Mouse (Mus musculus): ENCODE measurements around the gene Spon1. TPM values are rescaled to one million over a fixed set of nuclear protein-coding genes. Genes with fewer than 3 reads are reported as not detected.
A peak's percentile ranks its signal among the peaks of the same experiment; 100 is the strongest.

Gene Spon1
- polyA plus RNA-seq, 1 experiment from 2014 or later: 35.1 TPM

GRCm38 (mm10) chr7:113772135-113772534 is 6.3 kb downstream of the Spon1 start:
- H3K36me3 ChIP-seq (ENCODE audit: insufficient read depth, low read length): no peaks in the 10 kb centered on the region
- H3K4me3 ChIP-seq (ENCODE audit: low read depth, low read length): no peak overlapping the region
- DNase-seq (ENCODE audit: low spot score) (no peak), ATAC-seq (no peak)
- no peaks in the 10 kb centered on the region for H3K4me1 ChIP-seq (ENCODE audit: insufficient read depth, low read depth, low read length)
- no peak overlapping the region for H3K4me2 ChIP-seq (replicated peaks; ENCODE audit: low read depth, low read length)
- H3K9me3 ChIP-seq (ENCODE audit: low read length): no peaks in the 10 kb centered on the region
- peaks cover under 1% of the 10 kb centered on the region; the same call in 1 of the 2 replicates for H3K27me3 ChIP-seq (replicated peaks; ENCODE audit: insufficient read depth, low read length)
- H3K27ac ChIP-seq (ENCODE audit: low read length): no peak overlapping the region
- no peak overlapping the region for H3K9ac ChIP-seq (replicated peaks; ENCODE audit: low read depth)
- WGBS: 78% methylated on average over 2 of the region's 2 CpGs
- no peak for TF ChIP-seq EP300 (IDR thresholded peaks at IDR 0.05)
- TF ChIP-seq CTCF (IDR thresholded peaks at IDR 0.05): peak; percentile 25; the same call in 1 of the 2 replicates

GRCm38 (mm10) chr7:113773436-113773835 is 7.6 kb downstream of the Spon1 start:
- H3K4me3 ChIP-seq (ENCODE audit: low read depth, low read length): no peak overlapping the region
- DNase-seq (ENCODE audit: low spot score) (no peak), ATAC-seq (no peak)
- TF ChIP-seq EP300 (IDR thresholded peaks at IDR 0.05) (no peak), CTCF (IDR thresholded peaks at IDR 0.05) (no peak)
- H3K27ac ChIP-seq (ENCODE audit: low read length): no peak overlapping the region
- H3K9me3 ChIP-seq (ENCODE audit: low read length): no peaks in the 10 kb centered on the region
- 41% methylated on average over 8 of the region's 8 CpGs for WGBS
- no peaks in the 10 kb centered on the region for H3K27me3 ChIP-seq (replicated peaks; ENCODE audit: insufficient read depth, low read length)
- no peak overlapping the region for H3K4me2 ChIP-seq (replicated peaks; ENCODE audit: low read depth, low read length)
- no peak overlapping the region for H3K9ac ChIP-seq (replicated peaks; ENCODE audit: low read depth)
- H3K36me3 ChIP-seq (ENCODE audit: insufficient read depth, low read length): no peaks in the 10 kb centered on the region
- H3K4me1 ChIP-seq (ENCODE audit: insufficient read depth, low read depth, low read length): no peaks in the 10 kb centered on the region

GRCm38 (mm10) chr7:113774039-113774438 is 8.2 kb downstream of the Spon1 start:
- H3K9ac ChIP-seq (replicated peaks; ENCODE audit: low read depth): no peak overlapping the region
- ATAC-seq (peak; percentile 50; the same call in 1 of the 2 replicates), DNase-seq (ENCODE audit: low spot score) (peak; percentile 64)
- no peak overlapping the region for H3K4me3 ChIP-seq (ENCODE audit: low read depth, low read length)
- H3K9me3 ChIP-seq (ENCODE audit: low read length): no peaks in the 10 kb centered on the region
- no peak overlapping the region for H3K27ac ChIP-seq (ENCODE audit: low read length)
- WGBS: 17% methylated on average over 7 of the region's 7 CpGs
- H3K36me3 ChIP-seq (ENCODE audit: insufficient read depth, low read length): no peaks in the 10 kb centered on the region
- H3K27me3 ChIP-seq (replicated peaks; ENCODE audit: insufficient read depth, low read length): no peaks in the 10 kb centered on the region
- no peaks in the 10 kb centered on the region for H3K4me1 ChIP-seq (ENCODE audit: insufficient read depth, low read depth, low read length)
- TF ChIP-seq EP300 (IDR thresholded peaks at IDR 0.05) (no peak), CTCF (IDR thresholded peaks at IDR 0.05) (peak; percentile 80)
- H3K4me2 ChIP-seq (replicated peaks; ENCODE audit: low read depth, low read length): no peak overlapping the region

- no peak overlapping the region for H3K4me2 ChIP-seq (replicated peaks; ENCODE audit: low read depth, low read length)
- WGBS: 31% methylated on average over 3 of the region's 3 CpGs
- H3K27me3 ChIP-seq (replicated peaks; ENCODE audit: insufficient read depth, low read length): no peaks in the 10 kb centered on the region
- no peak overlapping the region for H3K9ac ChIP-seq (replicated peaks; ENCODE audit: low read depth)
- no peaks in the 10 kb centered on the region for H3K9me3 ChIP-seq (ENCODE audit: low read length)
- no peaks in the 10 kb centered on the region for H3K4me1 ChIP-seq (ENCODE audit: insufficient read depth, low read depth, low read length)
- H3K36me3 ChIP-seq (ENCODE audit: insufficient read depth, low read length): no peaks in the 10 kb centered on the region
- DNase-seq (ENCODE audit: low spot score) (peak; percentile 14), ATAC-seq (no peak; the same call in 1 of the 2 replicates)
- H3K27ac ChIP-seq (ENCODE audit: low read length): no peak overlapping the region
- H3K4me3 ChIP-seq (ENCODE audit: low read depth, low read length): no peak overlapping the region
- no peak for TF ChIP-seq CTCF (IDR thresholded peaks at IDR 0.05)
- TF ChIP-seq EP300 (IDR thresholded peaks at IDR 0.05): no peak
Measured at GRCm38 (mm10) chr7:113774906-113775305, 9.1 kb downstream of the Spon1 start.

GRCm38 (mm10) chr7:113778546-113778945 is 12.7 kb downstream of the Spon1 start:
- ATAC-seq (no peak), DNase-seq (ENCODE audit: low spot score) (no peak)
- TF ChIP-seq EP300 (IDR thresholded peaks at IDR 0.05) (no peak), CTCF (IDR thresholded peaks at IDR 0.05) (no peak)
- no peaks in the 10 kb centered on the region for H3K36me3 ChIP-seq (ENCODE audit: insufficient read depth, low read length)
- H3K27me3 ChIP-seq (replicated peaks; ENCODE audit: insufficient read depth, low read length): no peaks in the 10 kb centered on the region
- no peak overlapping the region for H3K4me2 ChIP-seq (replicated peaks; ENCODE audit: low read depth, low read length)
- H3K4me3 ChIP-seq (ENCODE audit: low read depth, low read length): no peak overlapping the region
- no peak overlapping the region for H3K27ac ChIP-seq (ENCODE audit: low read length)
- H3K4me1 ChIP-seq (ENCODE audit: insufficient read depth, low read depth, low read length): no peaks in the 10 kb centered on the region
- no peak overlapping the region for H3K9ac ChIP-seq (replicated peaks; ENCODE audit: low read depth)
- H3K9me3 ChIP-seq (ENCODE audit: low read length): no peaks in the 10 kb centered on the region
- 96% methylated on average over 6 of the region's 6 CpGs for WGBS

- no peaks in the 10 kb centered on the region for H3K27me3 ChIP-seq (replicated peaks; ENCODE audit: insufficient read depth, low read length)
- TF ChIP-seq EP300 (IDR thresholded peaks at IDR 0.05): no peak
- TF ChIP-seq CTCF (IDR thresholded peaks at IDR 0.05): no peak
- H3K4me1 ChIP-seq (ENCODE audit: insufficient read depth, low read depth, low read length): no peaks in the 10 kb centered on the region
- no peak overlapping the region for H3K4me2 ChIP-seq (replicated peaks; ENCODE audit: low read depth, low read length)
- no peak overlapping the region for H3K9ac ChIP-seq (replicated peaks; ENCODE audit: low read depth)
- no peaks in the 10 kb centered on the region for H3K9me3 ChIP-seq (ENCODE audit: low read length)
- H3K36me3 ChIP-seq (ENCODE audit: insufficient read depth, low read length): no peaks in the 10 kb centered on the region
- DNase-seq (ENCODE audit: low spot score) (no peak), ATAC-seq (no peak)
- no peak overlapping the region for H3K27ac ChIP-seq (ENCODE audit: low read length)
- 81% methylated on average over 5 of the region's 5 CpGs for WGBS
- H3K4me3 ChIP-seq (ENCODE audit: low read depth, low read length): no peak overlapping the region
Measured at GRCm38 (mm10) chr7:113780286-113780685, 14.5 kb downstream of the Spon1 start.

- no peak for DNase-seq (ENCODE audit: low spot score)
- H3K9me3 ChIP-seq (ENCODE audit: low read length): no peaks in the 10 kb centered on the region
- no peak for ATAC-seq
- no peak overlapping the region for H3K4me2 ChIP-seq (replicated peaks; ENCODE audit: low read depth, low read length)
- H3K27ac ChIP-seq (ENCODE audit: low read length): no peak overlapping the region
- 76% methylated on average over 5 of the region's 5 CpGs for WGBS
- H3K4me3 ChIP-seq (ENCODE audit: low read depth, low read length): no peak overlapping the region
- H3K27me3 ChIP-seq (replicated peaks; ENCODE audit: insufficient read depth, low read length): no peaks in the 10 kb centered on the region
- no peak overlapping the region for H3K9ac ChIP-seq (replicated peaks; ENCODE audit: low read depth)
- TF ChIP-seq CTCF (IDR thresholded peaks at IDR 0.05) (no peak), EP300 (IDR thresholded peaks at IDR 0.05) (no peak)
- no peaks in the 10 kb centered on the region for H3K4me1 ChIP-seq (ENCODE audit: insufficient read depth, low read depth, low read length)
- H3K36me3 ChIP-seq (ENCODE audit: insufficient read depth, low read length): no peaks in the 10 kb centered on the region
Measured at GRCm38 (mm10) chr7:113791991-113792390, 26.2 kb downstream of the Spon1 start.
